Mouse (Mus musculus) neural tube, embryonic 11.5 days (tissue): ENCODE measurements around the gene Arf3. TPM values are rescaled to one million over a fixed set of nuclear protein-coding genes. Genes with fewer than 3 reads are reported as not detected.
"Not testable (repeated sequence)": the region's sequence is repeated elsewhere in the genome, so short reads cannot be mapped to it uniquely, and the experiment has no call there.

Experiments used
- ATAC-seq: fragments of 200-750 bp; cut with Nextera tagmentation; 2 replicates; pipeline ENCODE4 v1.8.0; 2017; ENCODE audit warnings: moderate number of reproducible peaks, mild to moderate bottlenecking, moderate TSS enrichment, moderate library complexity; ENCODE audit not compliant: insufficient read depth, low FRiP score, low TSS enrichment
- DNase-seq: peaks from one replicate; pipeline ENCODE4 v3.0.0-alpha.2; 2015; ENCODE audit warnings: low spot score
- H3K27ac ChIP-seq: fragments of 300-500 bp; sonication (generic); 2 replicates; pipeline ENCODE4 v1.5.1; 2014; ENCODE audit warnings: low read depth, mild to moderate bottlenecking, low read length
- H3K27me3 ChIP-seq: fragments of 300-500 bp; sonication (generic); 2 replicates; pipeline ENCODE4 v1.6.1; 2014; ENCODE audit warnings: mild to moderate bottlenecking, low read length, mixed read lengths; ENCODE audit not compliant: control insufficient read depth, insufficient read depth
- H3K36me3 ChIP-seq: fragments of 300-500 bp; sonication (generic); 2 replicates; pipeline ENCODE4 v1.6.1; 2014; ENCODE audit warnings: mild to moderate bottlenecking, low read length, moderate library complexity, mixed read lengths; ENCODE audit not compliant: control insufficient read depth, insufficient read depth
- H3K4me1 ChIP-seq: fragments of 300-500 bp; sonication (generic); 2 replicates; pipeline ENCODE4 v1.6.1; 2014; ENCODE audit warnings: low read length, mixed read lengths; ENCODE audit not compliant: control insufficient read depth, insufficient read depth
- H3K4me2 ChIP-seq: fragments of 300-500 bp; sonication (generic); 2 replicates; pipeline ENCODE4 v1.6.1; 2014; ENCODE audit warnings: low read depth, mild to moderate bottlenecking, moderate library complexity
- H3K4me3 ChIP-seq: fragments of 300-500 bp; sonication (generic); 2 replicates; pipeline ENCODE4 v1.5.1; 2014; ENCODE audit warnings: low read depth, low read length
- H3K9ac ChIP-seq: fragments of 300-500 bp; sonication (generic); 2 replicates; pipeline ENCODE4 v1.6.1; 2014; ENCODE audit warnings: mild to moderate bottlenecking, low read length
- H3K9me3 ChIP-seq: fragments of 300-500 bp; sonication (generic); 2 replicates; pipeline ENCODE4 v1.6.1; 2016; ENCODE audit warnings: low read length; ENCODE audit not compliant: control insufficient read depth
- WGBS: fragments of 180-500 bp; shearing (Covaris S2); extraction: QIAGEN DNeasy Blood & Tissue Kit; methylation state at CpG from one replicate; pipeline ENCODE4 v1.1.7; 2014; 5-methylcytosine and 5-hydroxymethylcytosine counted together
- polyA plus RNA-seq: library from polyadenylated mRNA; unstranded; fragments of >200 nt; fragmentation: Nextera tagmentation; extraction: Ambion mirVana; gene quantifications from 2 replicates; pipeline ENCODE4 v1.2.1, GENCODE M21; 2014

The Arf3 gene
- polyA plus RNA-seq, 1 experiment from 2014 or later = 44.0 TPM

DNA sequence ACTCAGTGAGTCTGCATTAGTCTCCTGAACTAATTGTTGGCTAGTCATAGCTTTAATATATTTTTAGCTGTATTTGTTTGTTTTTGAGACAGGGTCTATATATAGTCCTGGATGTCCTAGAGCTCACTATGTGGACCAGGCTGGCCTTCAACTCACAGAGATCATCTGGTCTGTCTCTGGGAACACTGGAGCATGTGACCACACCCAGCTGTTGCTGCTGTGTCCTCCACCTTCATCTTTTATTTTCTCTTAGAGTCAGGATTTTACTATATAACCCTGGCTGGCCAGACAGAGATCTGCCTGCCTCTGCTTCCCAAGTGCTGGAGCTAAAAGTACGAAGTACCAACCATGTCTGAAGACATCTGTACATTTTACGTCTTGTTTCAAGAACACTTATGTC, 13.9 kb downstream of the Arf3 start:
- Histone ChIP-seq H3K36me3 (no peaks in the 10 kb centered on the region), H3K4me2 (no peak overlapping the region), H3K27me3 (no peaks in the 10 kb centered on the region), H3K9me3 (no peaks in the 10 kb centered on the region), H3K4me3 (no peak overlapping the region), H3K27ac (no peak overlapping the region), H3K4me1 (no peaks in the 10 kb centered on the region), H3K9ac (no peak overlapping the region)
- DNase-seq (no peak), ATAC-seq (no peak)
- 96% methylated on average over 2 of the region's 2 CpGs for WGBS

DNA sequence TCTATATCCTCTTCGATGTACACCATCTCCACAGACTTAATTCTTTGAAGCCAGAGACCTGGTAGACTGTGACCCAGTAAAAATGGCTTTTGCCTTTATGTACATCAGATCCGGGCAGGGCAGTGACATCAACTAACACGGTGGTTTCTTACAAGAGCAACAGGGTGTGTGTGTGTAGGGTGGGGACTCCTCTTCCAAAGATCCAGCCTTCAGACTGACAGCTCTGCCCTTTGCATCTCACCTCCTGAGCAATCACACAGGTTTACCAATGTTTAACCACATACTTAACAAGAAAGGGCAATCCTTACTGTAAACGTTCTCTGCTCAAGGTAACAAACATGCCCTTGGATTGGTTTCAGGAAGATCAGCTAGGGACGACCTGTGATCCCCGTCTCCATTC, 15.7 kb downstream of the Arf3 start:
- no peaks in the 10 kb centered on the region; the same call in 1 of the 2 replicates for H3K36me3 ChIP-seq
- H3K4me2 ChIP-seq = no peak overlapping the region
- no peak overlapping the region for H3K27ac ChIP-seq
- no peak overlapping the region for H3K9ac ChIP-seq
- no peak for DNase-seq
- no peaks in the 10 kb centered on the region for H3K4me1 ChIP-seq
- no peaks in the 10 kb centered on the region for H3K9me3 ChIP-seq
- 84% methylated on average over 6 of the region's 6 CpGs for WGBS
- ATAC-seq = no peak
- no peaks in the 10 kb centered on the region for H3K27me3 ChIP-seq
- H3K4me3 ChIP-seq = no peak overlapping the region

DNA sequence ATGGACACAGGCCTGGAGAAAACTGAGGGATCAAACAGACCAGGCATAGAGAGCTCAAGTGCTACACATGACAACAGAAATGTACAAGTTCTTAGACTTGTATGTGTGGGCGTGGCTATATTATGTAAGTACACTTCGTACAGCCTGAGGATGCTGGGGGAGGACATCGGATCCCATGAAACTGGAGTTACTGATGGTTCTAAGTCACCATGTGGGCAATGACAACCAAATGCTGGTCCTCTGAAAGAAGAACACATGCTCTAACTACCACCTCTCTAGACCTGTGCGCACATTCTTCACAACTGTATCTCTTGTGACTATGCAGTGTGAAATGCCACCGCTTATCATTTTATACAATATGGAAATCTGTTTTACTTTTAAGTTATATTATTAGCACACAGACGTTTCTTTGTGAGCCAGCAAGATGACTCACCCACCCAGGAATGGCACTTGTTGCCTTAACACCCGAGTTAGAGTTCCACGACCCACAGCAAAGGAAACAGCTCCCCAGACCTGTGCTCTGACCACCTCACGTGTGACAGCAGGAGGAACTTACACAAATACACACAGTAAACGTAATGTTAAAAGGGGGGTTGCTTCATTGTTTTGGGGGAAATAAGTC, 16.6 kb downstream of the Arf3 start:
- no peaks in the 10 kb centered on the region; the same call in 1 of the 2 replicates for H3K36me3 ChIP-seq
- 91% methylated on average over 10 of the region's 10 CpGs for WGBS

DNA sequence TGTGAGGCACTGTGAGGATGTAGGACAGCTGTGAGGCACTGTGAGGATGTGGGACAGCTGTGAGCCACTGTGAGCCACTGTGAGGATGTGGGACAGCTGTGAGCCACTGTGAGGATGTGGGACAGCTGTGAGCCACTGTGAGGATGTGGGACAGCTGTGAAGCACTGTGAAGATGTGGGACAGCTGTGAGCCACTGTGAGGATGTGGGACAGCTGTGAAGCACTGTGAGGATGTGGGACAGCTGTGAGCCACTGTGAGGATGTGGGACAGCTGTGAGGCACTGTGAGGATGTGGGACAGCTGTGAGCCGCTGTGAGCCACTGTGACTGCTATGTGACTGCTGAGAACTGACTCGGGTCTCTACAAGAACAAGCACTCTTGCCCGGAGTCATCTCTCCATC, 19.2 kb downstream of the Arf3 start:
- not testable (repeated sequence) for ATAC-seq, H3K9ac ChIP-seq, H3K4me1 ChIP-seq, H3K4me2 ChIP-seq, H3K9me3 ChIP-seq, H3K27ac ChIP-seq, H3K4me3 ChIP-seq, DNase-seq, H3K27me3 ChIP-seq
- peaks cover 12% of the 10 kb centered on the region for H3K36me3 ChIP-seq
- WGBS = 90% methylated on average over 3 of the region's 3 CpGs

More for the DNA sequence above, 16.6 kb downstream of the Arf3 start:
- no peaks in the 10 kb centered on the region for H3K27me3 ChIP-seq
- no peak overlapping the region for H3K27ac ChIP-seq
- no peak overlapping the region for H3K4me3 ChIP-seq
- no peaks in the 10 kb centered on the region for H3K9me3 ChIP-seq
- no peak overlapping the region for H3K4me2 ChIP-seq
- H3K4me1 ChIP-seq = no peaks in the 10 kb centered on the region
- ATAC-seq (no peak), DNase-seq (no peak)
- H3K9ac ChIP-seq = no peak overlapping the region

DNA sequence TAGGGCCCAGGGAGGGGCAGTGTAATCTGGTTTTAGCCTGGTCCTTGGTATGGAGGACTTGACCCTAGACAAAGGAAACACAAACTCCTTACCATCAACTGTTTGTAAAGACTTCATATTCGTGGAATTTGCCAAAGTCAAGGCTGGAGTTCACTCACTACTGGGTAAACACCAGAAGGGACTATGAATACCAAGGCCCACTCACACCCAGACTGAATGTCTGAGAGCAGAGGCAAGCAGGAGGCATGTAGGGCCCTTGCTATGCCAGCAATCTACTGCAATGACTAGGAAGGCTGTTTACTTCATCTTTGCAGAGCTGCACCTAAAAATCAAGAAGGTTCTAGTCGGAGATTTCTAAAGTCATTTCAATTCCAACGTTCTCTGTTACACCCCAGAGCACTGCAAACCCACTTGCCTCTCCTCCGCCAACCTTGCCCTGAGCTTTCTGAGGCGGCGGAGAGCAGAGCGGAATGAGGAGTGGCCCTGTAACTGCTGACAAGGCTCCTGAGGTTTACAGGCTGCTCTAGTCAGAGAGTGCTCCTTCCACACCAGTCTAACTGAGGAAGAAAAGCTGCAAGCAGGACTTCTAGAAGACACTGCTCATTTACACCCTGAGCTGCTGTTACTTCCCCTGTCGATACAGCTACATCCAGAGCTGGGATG, 20.1 kb downstream of the Arf3 start:
- Histone ChIP-seq H3K4me3 (no peak overlapping the region), H3K27ac (no peak overlapping the region), H3K27me3 (no peaks in the 10 kb centered on the region), H3K9me3 (no peaks in the 10 kb centered on the region), H3K36me3 (peaks cover 12% of the 10 kb centered on the region), H3K9ac (no peak overlapping the region), H3K4me2 (no peak overlapping the region), H3K4me1 (no peaks in the 10 kb centered on the region)
- ATAC-seq (no peak), DNase-seq (no peak)
- WGBS = 85% methylated on average over 8 of the region's 8 CpGs

DNA sequence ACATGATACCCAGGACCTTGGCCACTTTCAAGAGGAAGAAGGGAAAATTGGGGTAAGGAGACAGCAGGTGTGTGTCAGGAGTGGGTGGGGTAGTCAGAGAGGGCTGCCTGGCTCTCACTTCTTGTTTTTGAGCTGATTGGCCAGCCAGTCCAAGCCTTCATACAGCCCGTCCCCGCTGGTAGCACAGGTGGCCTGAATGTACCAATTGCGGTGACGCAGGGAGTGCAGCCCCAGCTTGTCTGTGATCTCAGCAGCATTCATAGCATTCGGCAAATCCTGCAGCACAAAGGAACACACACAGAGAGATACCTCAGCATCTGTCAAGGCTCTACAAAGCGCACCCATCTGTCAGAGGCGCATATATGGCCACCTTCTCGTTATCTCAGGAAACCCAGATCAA, 22.8 kb downstream of the Arf3 start:
- WGBS = 93% methylated on average over 8 of the region's 8 CpGs
- H3K9ac ChIP-seq = no peak overlapping the region

DNA sequence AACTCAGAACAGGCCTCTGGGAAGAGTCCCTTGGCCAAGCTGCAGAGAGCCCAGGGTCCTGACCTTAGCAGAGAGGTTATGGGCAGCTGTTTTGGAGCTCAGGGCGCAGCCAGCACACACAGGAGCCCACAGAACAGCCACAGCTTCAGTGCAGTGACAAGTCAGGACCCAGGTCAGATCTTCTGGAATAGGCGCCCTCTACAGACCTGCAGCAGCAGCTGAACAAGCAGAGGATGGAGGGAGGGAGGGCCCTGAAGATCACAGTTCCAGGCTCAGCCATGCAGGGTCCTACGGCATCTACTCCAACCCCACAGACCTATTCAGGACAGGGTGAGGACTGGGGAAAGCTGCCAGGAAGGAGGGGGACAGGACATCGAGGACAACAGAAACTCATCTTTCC, 24.2 kb downstream of the Arf3 start:
- peaks cover 16% of the 10 kb centered on the region for H3K36me3 ChIP-seq
- H3K4me2 ChIP-seq = no peak overlapping the region
- no peak overlapping the region for H3K27ac ChIP-seq
- H3K4me3 ChIP-seq = no peak overlapping the region
- ATAC-seq (no peak), DNase-seq (no peak)
- 73% methylated on average over 4 of the region's 4 CpGs for WGBS
- H3K9ac ChIP-seq = no peak overlapping the region
- no peaks in the 10 kb centered on the region for H3K27me3 ChIP-seq
- no peaks in the 10 kb centered on the region for H3K4me1 ChIP-seq
- H3K9me3 ChIP-seq = no peaks in the 10 kb centered on the region

More for the DNA sequence above, 22.8 kb downstream of the Arf3 start:
- H3K4me3 ChIP-seq = no peak overlapping the region
- H3K27ac ChIP-seq = no peak overlapping the region
- ATAC-seq = no peak
- no peaks in the 10 kb centered on the region for H3K27me3 ChIP-seq
- DNase-seq = no peak
- no peaks in the 10 kb centered on the region for H3K9me3 ChIP-seq
- no peaks in the 10 kb centered on the region for H3K4me1 ChIP-seq
- H3K36me3 ChIP-seq = peaks cover 16% of the 10 kb centered on the region
- H3K4me2 ChIP-seq = no peak overlapping the region

DNA sequence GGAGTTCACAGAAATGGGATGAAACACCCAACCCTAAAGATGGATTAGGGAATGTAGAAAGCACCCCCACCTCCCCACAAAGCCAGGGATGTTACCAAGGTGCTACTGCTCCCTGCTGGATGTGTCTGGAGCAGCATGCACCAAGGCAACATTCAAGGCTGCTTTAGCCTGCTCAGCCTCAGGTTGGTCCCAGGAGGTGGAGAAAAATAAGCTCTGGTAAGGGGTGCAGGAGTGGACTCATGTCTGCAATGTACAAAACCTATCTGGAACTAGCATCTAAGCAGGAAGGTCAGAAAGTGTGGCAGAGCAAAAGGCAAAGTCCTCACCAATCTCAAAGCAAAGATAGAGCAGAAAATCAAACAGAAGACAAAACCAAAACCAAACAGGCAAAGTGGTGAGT, 25.1 kb downstream of the Arf3 start:
- Histone ChIP-seq H3K27ac (no peak overlapping the region), H3K4me3 (no peak overlapping the region), H3K36me3 (peaks cover 16% of the 10 kb centered on the region), H3K9me3 (no peaks in the 10 kb centered on the region), H3K27me3 (no peaks in the 10 kb centered on the region), H3K9ac (no peak overlapping the region), H3K4me2 (no peak overlapping the region), H3K4me1 (no peaks in the 10 kb centered on the region)
- ATAC-seq = no peak
- no peak for DNase-seq

DNA sequence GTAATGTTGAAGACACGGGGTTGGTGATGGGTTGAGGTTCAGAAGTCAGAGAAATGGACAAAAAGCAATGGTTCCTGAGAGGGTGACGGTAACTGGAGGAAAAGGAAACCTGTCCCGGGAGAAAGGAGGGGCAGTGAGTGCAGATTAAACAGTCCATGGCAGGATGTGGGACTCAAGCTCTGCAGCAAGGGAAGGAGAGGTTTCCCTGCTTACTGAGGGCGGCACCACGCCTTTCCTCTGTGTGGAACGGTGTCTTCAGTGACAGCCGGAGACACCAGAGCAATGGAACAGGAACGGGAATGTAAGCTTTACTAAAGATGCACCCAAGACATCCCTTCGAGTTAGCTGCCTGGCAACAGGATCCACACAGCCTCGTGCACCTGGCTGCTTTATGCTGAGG, 26.5 kb downstream of the Arf3 start:
- ATAC-seq (no peak), DNase-seq (no peak)
- no peaks in the 10 kb centered on the region for H3K4me1 ChIP-seq
- H3K9ac ChIP-seq = no peak overlapping the region
- no peak overlapping the region for H3K27ac ChIP-seq
- peaks cover 16% of the 10 kb centered on the region for H3K36me3 ChIP-seq
- no peaks in the 10 kb centered on the region for H3K27me3 ChIP-seq
- H3K9me3 ChIP-seq = no peaks in the 10 kb centered on the region
- no peak overlapping the region for H3K4me3 ChIP-seq
- WGBS = 98% methylated on average over 10 of the region's 10 CpGs
- no peak overlapping the region for H3K4me2 ChIP-seq
